Mouse (Mus musculus) stomach, embryonic 14.5 days (tissue): ENCODE data around the gene Atp6v0e2. TPM values are rescaled to one million over a fixed set of nuclear protein-coding genes. Genes with fewer than 3 reads are reported as not detected.

ENCODE experiments used
- ATAC-seq: fragments of 200-750 bp; cut with Nextera tagmentation; 2 replicates; pipeline ENCODE4 v1.8.0; 2017; ENCODE audit warnings: low read depth, moderate TSS enrichment; ENCODE audit not compliant: insufficient number of reproducible peaks, insufficient read depth, low FRiP score
- H3K27ac ChIP-seq: fragments of 300-500 bp; sonication (generic); 2 replicates; pipeline ENCODE4 v1.5.1; 2014; ENCODE audit warnings: mild to moderate bottlenecking, low read length, moderate library complexity, mixed read lengths
- H3K27me3 ChIP-seq: fragments of 300-500 bp; sonication (generic); 2 replicates; pipeline ENCODE4 v1.6.1; 2014; ENCODE audit warnings: low read length, control low read depth, mixed read lengths; ENCODE audit not compliant: control insufficient read depth, insufficient read depth
- H3K36me3 ChIP-seq: fragments of 300-500 bp; sonication (generic); 2 replicates; pipeline ENCODE4 v1.6.1; 2014; ENCODE audit warnings: mild to moderate bottlenecking, control low read depth, low read length, moderate library complexity, mixed read lengths; ENCODE audit not compliant: control insufficient read depth, insufficient read depth
- H3K4me1 ChIP-seq: fragments of 300-500 bp; sonication (generic); 2 replicates; pipeline ENCODE4 v1.6.1; 2014; ENCODE audit warnings: low read length, control low read depth, mixed read lengths; ENCODE audit not compliant: control insufficient read depth, insufficient read depth
- H3K4me2 ChIP-seq: fragments of 300-500 bp; sonication (generic); replicated peaks from 2 replicates; pipeline ENCODE4 v1.6.1; 2014; ENCODE audit warnings: low read depth, low read length, control low read depth
- H3K4me3 ChIP-seq: fragments of 300-500 bp; sonication (generic); 2 replicates; pipeline ENCODE4 v1.5.1; 2014; ENCODE audit warnings: low read depth, low read length, control low read depth
- H3K9ac ChIP-seq: fragments of 300-500 bp; sonication (generic); replicated peaks from 2 replicates; pipeline ENCODE4 v1.6.1; 2014; ENCODE audit warnings: low read depth, mild to moderate bottlenecking, control low read depth, low read length, moderate library complexity, mixed read lengths
- H3K9me3 ChIP-seq: fragments of 300-500 bp; sonication (generic); 2 replicates; pipeline ENCODE4 v1.6.1; 2016; ENCODE audit warnings: low read depth, low read length, control low read depth; ENCODE audit not compliant: control insufficient read depth
- WGBS: fragments of 180-500 bp; shearing (Covaris S2); extraction: QIAGEN DNeasy Blood & Tissue Kit; methylation state at CpG from one replicate; pipeline ENCODE4 v1.1.7; 2014; 5-methylcytosine and 5-hydroxymethylcytosine counted together
- polyA plus RNA-seq: library from polyadenylated mRNA; unstranded; fragments of >200 nt; fragmentation: Nextera tagmentation; extraction: Ambion mirVana; gene quantifications from 2 replicates; pipeline ENCODE4 v1.2.1, GENCODE M21; 2014

Atp6v0e2 gene
- polyA plus RNA-seq, result 25.7 and 27.5 TPM in 2 replicates

DNA sequence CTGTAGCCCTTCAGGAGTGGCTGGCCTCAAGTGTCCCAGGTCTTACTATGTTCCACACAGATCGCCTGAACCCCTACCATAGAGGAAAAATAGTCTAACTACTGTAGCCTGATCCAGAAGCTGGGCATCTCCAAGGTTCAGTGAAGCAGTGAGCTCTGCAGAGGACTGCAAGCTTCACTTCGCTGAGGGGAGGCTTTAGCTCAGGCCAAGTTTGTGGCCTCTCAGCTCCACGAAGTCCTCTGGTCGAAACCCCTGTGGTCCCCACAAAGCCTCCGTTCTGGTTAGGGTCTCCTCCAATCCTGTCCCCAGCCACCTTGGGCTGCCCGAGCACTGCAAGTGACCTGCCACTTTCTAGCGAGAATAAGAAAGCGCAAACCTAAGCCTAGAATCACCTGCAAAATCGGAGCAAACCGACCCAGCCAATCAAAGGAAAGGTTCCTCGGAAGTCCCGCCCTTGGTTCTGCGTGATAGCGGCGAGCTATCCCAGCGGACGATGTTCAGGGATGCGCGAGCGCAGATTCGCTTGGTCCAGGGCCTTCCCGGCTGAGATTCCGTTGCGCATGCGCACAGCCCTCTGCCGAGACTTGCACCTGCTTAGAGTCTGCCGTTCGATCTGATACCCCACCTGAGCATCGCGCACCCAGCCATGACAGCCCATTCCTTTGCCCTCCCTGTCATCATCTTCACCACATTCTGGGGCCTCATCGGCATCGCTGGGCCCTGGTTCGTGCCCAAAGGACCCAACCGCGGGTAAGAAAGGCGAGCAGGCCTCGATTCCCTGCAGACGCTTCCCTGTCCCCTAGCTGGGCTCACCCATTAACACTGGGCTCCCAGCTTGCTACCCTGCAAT is at the start of gene Atp6v0e2:
Gene Atp6v0e2, plus strand, starts transcription at position 511 of the 850 bp plus-strand sequence.
- 5% methylated on average over 38 of the region's 38 CpGs for WGBS
- no peaks in the 10 kb centered on the region; the same call in 1 of the 2 replicates for H3K36me3 ChIP-seq
- peak; percentile 79; the same call in 1 of the 2 replicates for ATAC-seq

DNA sequence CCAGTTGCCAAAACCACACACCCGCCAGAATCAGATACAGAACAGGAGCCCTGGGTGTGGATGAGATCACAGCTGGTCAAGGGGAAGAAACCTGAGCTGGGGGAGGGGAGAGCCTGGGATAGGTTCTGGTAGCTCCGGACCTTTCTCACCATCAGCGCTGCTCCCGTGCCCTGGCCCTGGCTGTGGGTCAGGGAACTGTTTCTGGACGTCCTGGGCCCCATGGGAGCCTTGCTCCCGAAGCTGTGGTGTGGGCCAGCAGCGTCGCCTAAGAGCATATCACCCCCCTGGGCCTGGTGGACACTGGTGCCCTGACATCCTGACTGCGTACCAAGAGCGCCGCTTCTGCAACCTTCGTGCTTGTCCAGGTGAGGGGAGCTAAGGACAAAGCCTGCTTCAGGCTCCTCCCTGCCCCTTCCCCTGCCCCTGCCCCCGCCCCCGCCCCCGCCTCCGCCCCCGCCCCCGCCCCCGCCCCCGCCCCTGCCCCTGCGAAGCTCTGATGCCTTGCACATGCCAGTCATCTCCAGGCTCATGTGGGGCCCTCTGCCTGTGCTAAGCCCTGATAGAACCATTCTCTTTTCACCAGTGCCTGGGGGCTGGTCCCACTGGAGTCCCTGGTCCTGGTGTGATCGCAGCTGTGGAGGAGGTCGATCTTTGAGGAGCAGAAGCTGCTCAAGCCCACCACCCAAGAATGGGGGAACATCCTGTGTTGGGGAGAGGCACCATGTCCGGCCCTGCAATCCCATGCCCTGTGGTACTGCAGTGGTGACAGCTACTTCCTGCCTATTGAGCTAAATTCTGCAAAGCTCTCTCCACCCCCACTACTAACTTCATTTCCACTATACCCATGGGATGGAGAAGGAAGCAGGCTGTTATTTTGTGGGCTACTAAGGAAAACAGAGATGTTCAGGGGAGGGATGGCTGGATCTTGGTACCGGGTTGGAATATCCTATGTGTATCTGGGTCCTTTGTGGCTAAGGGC is 49.4 kb upstream of the Atp6v0e2 start:
- WGBS, result 10% methylated on average over 23 of the region's 25 CpGs
- no peak overlapping the region for H3K9ac ChIP-seq
- H3K36me3 ChIP-seq, result no peaks in the 10 kb centered on the region
- peak; percentile 69 for ATAC-seq
- peak overlapping the region; percentile 43 for H3K4me2 ChIP-seq
- H3K9me3 ChIP-seq, result no peaks in the 10 kb centered on the region
- H3K27me3 ChIP-seq, result no peaks in the 10 kb centered on the region
- H3K4me3 ChIP-seq, result no peak overlapping the region
- 0 out of 2 replicates have a peak, but pooled peaks cover 6% of the 10 kb centered on the region for H3K4me1 ChIP-seq
- no peak overlapping the region; the same call in 1 of the 2 replicates for H3K27ac ChIP-seq

More for the DNA sequence above, at the start of gene Atp6v0e2:
- Histone ChIP-seq H3K27me3 (no peaks in the 10 kb centered on the region), H3K9ac (peak within 1 kb of the TSS; percentile 21; the same call in 1 of the 2 replicates), H3K4me1 (peaks cover 10% of the 10 kb centered on the region; the same call in 1 of the 2 replicates), H3K9me3 (no peaks in the 10 kb centered on the region), H3K4me2 (peak within 1 kb of the TSS; percentile 57), H3K4me3 (peak within 1 kb of the TSS; percentile 32), H3K27ac (no peak within 1 kb of the TSS)

DNA sequence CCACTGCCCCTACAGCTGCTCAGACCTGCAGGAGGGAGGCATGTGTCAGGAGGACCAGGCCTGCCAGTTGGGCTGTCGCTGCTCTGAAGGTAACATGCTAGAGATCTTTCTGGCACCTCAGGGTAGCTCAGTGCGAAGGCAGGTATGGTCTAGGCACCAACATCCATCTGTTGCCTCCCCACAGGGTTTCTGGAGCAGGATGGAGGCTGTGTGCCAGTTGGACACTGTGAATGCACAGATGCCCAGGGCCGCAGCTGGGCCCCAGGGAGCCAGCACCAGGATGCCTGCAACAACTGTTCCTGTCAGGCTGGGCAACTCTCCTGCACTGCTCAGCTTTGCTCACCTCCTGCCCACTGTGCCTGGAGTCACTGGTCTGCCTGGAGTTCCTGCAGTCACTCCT is 47.7 kb upstream of the Atp6v0e2 start:
- no peak overlapping the region for H3K4me3 ChIP-seq
- no peak overlapping the region for H3K4me2 ChIP-seq
- H3K9me3 ChIP-seq, result no peaks in the 10 kb centered on the region
- H3K36me3 ChIP-seq, result no peaks in the 10 kb centered on the region
- no peak overlapping the region for H3K9ac ChIP-seq
- H3K27me3 ChIP-seq, result no peaks in the 10 kb centered on the region
- H3K4me1 ChIP-seq, result 0 out of 2 replicates have a peak, but pooled peaks cover 6% of the 10 kb centered on the region
- no peak overlapping the region for H3K27ac ChIP-seq
- WGBS, result 92% methylated on average over 3 of the region's 3 CpGs
- ATAC-seq, result no peak

DNA sequence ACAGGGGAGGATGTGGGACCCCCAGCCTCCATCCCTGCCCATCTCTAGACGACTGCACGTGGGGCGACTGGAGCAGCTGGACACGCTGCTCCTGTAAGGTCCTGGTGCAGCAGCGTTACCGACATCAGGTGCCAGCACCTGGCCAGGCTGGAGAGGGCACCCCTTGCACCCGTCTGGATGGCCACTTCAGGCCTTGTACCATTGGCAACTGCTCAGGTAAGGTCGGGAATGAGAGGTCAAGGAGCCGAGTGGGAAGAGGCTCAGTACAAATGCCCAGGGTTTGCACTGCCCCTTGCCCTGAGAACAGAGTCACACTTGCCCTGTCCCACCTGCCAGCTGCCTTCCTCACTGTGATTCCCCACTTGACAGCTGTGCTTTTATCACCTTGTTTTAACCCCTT is 46.1 kb upstream of the Atp6v0e2 start:
- H3K4me1 ChIP-seq, result 0 out of 2 replicates have a peak, but pooled peaks cover 6% of the 10 kb centered on the region
- H3K4me3 ChIP-seq, result no peak overlapping the region
- 66% methylated on average over 9 of the region's 9 CpGs for WGBS
- H3K9me3 ChIP-seq, result no peaks in the 10 kb centered on the region
- no peak overlapping the region for H3K9ac ChIP-seq
- ATAC-seq, result no peak
- no peak overlapping the region for H3K4me2 ChIP-seq
- H3K27ac ChIP-seq, result no peak overlapping the region
- H3K36me3 ChIP-seq, result no peaks in the 10 kb centered on the region
- no peaks in the 10 kb centered on the region for H3K27me3 ChIP-seq

DNA sequence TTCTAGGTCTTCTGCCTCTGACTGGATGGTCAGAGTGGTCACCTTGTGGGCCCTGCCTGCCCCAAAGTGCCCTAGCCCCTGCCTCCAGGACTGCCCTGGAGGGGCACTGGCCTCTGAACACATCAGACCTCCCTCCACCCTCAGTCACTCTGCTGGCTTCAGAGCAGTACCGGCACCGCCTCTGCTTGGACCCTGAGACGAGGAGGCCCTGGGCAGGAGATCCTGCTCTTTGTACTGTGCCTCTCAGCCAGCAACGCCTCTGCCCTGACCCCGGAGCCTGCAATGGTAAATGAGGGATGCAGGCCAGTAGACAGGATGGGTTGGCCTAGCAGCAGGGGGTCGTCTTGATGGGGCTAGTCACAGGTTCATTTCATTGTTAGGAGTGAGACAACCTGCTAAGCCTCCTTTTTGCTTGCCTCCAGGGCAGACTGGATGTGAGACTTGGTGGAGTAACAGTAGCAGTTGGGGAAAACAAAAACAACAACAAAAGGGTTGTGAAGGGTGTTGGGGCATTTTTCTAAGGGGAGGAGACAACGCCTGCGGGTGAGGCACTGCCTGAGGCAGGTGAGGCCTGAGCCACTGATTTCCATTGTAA is 44.2 kb upstream of the Atp6v0e2 start:
- Histone ChIP-seq H3K4me3 (no peak overlapping the region), H3K4me2 (no peak overlapping the region), H3K9ac (no peak overlapping the region), H3K9me3 (no peaks in the 10 kb centered on the region), H3K36me3 (no peaks in the 10 kb centered on the region), H3K27ac (no peak overlapping the region), H3K4me1 (no peaks in the 10 kb centered on the region), H3K27me3 (no peaks in the 10 kb centered on the region)
- WGBS, result 28% methylated on average over 8 of the region's 8 CpGs
- ATAC-seq, result no peak

DNA sequence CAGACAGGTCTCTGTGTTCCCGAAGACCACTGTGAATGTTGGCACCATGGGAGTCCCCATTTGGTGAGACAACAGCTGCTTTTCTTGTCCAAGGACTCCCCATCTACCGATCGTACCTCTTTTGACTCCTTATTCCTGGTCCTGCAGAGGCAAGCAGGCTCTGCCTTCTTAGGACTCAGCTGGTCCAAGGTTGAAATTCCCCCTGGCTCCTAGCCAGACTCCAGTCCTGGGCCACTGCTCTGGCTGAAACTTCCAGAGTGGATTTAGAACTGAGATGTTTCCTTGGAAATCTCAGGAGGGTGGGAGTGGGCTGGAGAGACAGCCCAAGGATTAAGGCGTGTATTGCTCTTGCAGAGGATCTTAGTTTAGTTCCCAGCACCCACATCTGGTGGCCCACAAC is 39.9 kb upstream of the Atp6v0e2 start:
- H3K4me2 ChIP-seq, result no peak overlapping the region
- H3K9ac ChIP-seq, result no peak overlapping the region
- H3K27ac ChIP-seq, result no peak overlapping the region
- whole genome bisulfite sequencing, result 86% methylated on average over 4 of the region's 4 CpGs
- no peaks in the 10 kb centered on the region for H3K27me3 ChIP-seq
- no peak overlapping the region for H3K4me3 ChIP-seq
- ATAC-seq, result no peak
- no peaks in the 10 kb centered on the region for H3K9me3 ChIP-seq
- H3K4me1 ChIP-seq, result no peaks in the 10 kb centered on the region
- no peaks in the 10 kb centered on the region for H3K36me3 ChIP-seq

DNA sequence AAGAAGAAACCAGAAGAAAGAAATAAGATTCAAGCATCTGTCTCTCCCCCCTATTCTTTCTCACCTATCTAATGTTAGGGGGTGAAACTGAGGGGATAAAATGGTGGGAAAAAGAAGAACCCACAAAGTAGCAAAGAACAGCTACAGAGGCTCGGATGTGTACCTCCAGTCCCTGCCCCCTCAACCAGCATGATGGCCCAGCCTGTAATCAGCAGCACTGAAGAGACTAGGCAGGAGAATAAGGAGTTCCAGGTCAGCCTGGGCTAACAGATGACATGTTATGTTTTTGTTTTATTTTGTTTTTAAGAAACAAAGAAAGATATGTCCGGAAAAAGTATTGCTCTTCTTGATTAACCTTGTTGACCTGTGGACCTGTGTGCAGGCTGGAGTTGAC is 33.6 kb upstream of the Atp6v0e2 start:
- 0 out of 2 replicates have a peak, but pooled peaks cover 4% of the 10 kb centered on the region for H3K4me1 ChIP-seq
- H3K27me3 ChIP-seq, result no peaks in the 10 kb centered on the region
- no peak overlapping the region for H3K27ac ChIP-seq
- no peaks in the 10 kb centered on the region; the same call in 1 of the 2 replicates for H3K36me3 ChIP-seq
- H3K4me3 ChIP-seq, result peak overlapping the region; percentile 53
- H3K4me2 ChIP-seq, result no peak overlapping the region
- H3K9ac ChIP-seq, result no peak overlapping the region
- no peaks in the 10 kb centered on the region for H3K9me3 ChIP-seq
- 4% methylated on average over 2 of the region's 2 CpGs for WGBS
- ATAC-seq, result no peak
